Mouse (Mus musculus) gastrocnemius, adult 8-10 months (tissue): ENCODE results near the gene Tra2b. TPM values are rescaled to one million over a fixed set of nuclear protein-coding genes. Genes with fewer than 3 reads are reported as not detected.
"Not testable (repeated sequence)": the region's sequence is repeated elsewhere in the genome, so short reads cannot be mapped to it uniquely, and the experiment has no call there.

Experiments
- DNase-seq, 2 experiments: peaks; one replicate each; pipeline ENCODE4 v3.0.0; 2022; ENCODE audit warnings: low spot score in 2 of 2
- total RNA-seq, 4 experiments: library from RNA; stranded (reverse); gene quantifications; 2 replicates each; pipeline ENCODE4 v1.2.4; 2022

Gene Tra2b
- 10 to 100 TPM; 20.1 to 28.8 (median 26.1) TPM for total RNA-seq

- DNase-seq = peak; percentile 94 to 95
These were observed at the start of gene Tra2b for GRCm38 (mm10) chr16:22265849-22266376. Gene Tra2b, minus strand, starts transcription at chr16:22266005.

- DNase-seq = no peak
These were observed 44.8 kb upstream of the Tra2b start for GRCm38 (mm10) chr16:22310649-22311048.

GRCm38 (mm10) chr16:22302606-22303005, 36.8 kb upstream of the Tra2b start:
- peak; percentile 16 to 41 for DNase-seq

GRCm38 (mm10) chr16:22301378-22301777, 35.6 kb upstream of the Tra2b start:
- DNase-seq = no peak

GRCm38 (mm10) chr16:22296901-22297300, 31.1 kb upstream of the Tra2b start:
- no peak for DNase-seq

GRCm38 (mm10) chr16:22294812-22295211, 29.0 kb upstream of the Tra2b start:
- not testable (repeated sequence) for DNase-seq

GRCm38 (mm10) chr16:22293600-22293999, 27.8 kb upstream of the Tra2b start:
- no peak for DNase-seq

- DNase-seq = no peak
These were observed 26.6 kb upstream of the Tra2b start for GRCm38 (mm10) chr16:22292394-22292793.

- DNase-seq = no peak
These were observed 23.8 kb upstream of the Tra2b start for GRCm38 (mm10) chr16:22289643-22290042.

GRCm38 (mm10) chr16:22286996-22287395, 21.2 kb upstream of the Tra2b start:
- no peak for DNase-seq

GRCm38 (mm10) chr16:22276536-22276935, 10.7 kb upstream of the Tra2b start:
- no peak for DNase-seq

GRCm38 (mm10) chr16:22275142-22275541, 9.3 kb upstream of the Tra2b start:
- DNase-seq = no peak

- DNase-seq = no peak
These were observed 4.7 kb upstream of the Tra2b start for GRCm38 (mm10) chr16:22270491-22270890.

GRCm38 (mm10) chr16:22266384-22266783, 579 bp upstream of the Tra2b start:
- no peak for DNase-seq

GRCm38 (mm10) chr16:22264962-22265848, 600 bp downstream of the Tra2b start:
- peak; percentile 70 to 82 for DNase-seq

GRCm38 (mm10) chr16:22264232-22264961, 1.4 kb downstream of the Tra2b start:
- no peak for DNase-seq

- no peak for DNase-seq
These were observed 2.7 kb downstream of the Tra2b start for GRCm38 (mm10) chr16:22263124-22263523.

GRCm38 (mm10) chr16:22261563-22261962, 4.2 kb downstream of the Tra2b start:
- DNase-seq = no peak

- no peak for DNase-seq
These were observed 5.2 kb downstream of the Tra2b start for GRCm38 (mm10) chr16:22260423-22261143.

- DNase-seq = not testable (repeated sequence)
These were observed 13.6 kb downstream of the Tra2b start for GRCm38 (mm10) chr16:22252255-22252654.

GRCm38 (mm10) chr16:22250307-22250706, 15.5 kb downstream of the Tra2b start:
- no peak for DNase-seq
